Mouse (Mus musculus) lung, postnatal 25 days (tissue): Measurements from ENCODE around the gene Tiam1.

Experiments
- DNase-seq: peaks from one replicate; pipeline ENCODE4 v3.0.0; 2022; ENCODE audit warnings: low spot score

Gene Tiam1

DNA sequence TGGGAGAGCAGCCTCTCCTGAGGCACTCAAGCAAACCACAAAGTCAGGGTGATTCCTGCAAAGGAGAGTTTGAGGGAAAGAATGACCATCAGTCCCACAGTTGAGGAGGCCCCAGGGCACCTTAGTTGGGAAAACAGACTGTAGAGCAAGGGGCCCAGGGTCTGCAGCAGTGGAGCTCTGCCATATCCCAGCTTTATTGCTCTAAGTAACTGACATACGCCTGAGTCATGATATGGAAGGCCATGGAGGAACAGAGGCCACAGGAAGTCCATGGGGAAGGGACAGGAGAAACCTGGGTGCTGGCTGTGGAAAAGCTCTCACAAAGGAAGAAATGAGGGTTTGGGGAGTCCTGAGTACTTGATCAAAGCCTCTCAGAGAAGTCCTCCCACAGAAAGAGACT lies 189.5 kb downstream of the Tiam1 start:
- no peak for DNase-seq

DNA sequence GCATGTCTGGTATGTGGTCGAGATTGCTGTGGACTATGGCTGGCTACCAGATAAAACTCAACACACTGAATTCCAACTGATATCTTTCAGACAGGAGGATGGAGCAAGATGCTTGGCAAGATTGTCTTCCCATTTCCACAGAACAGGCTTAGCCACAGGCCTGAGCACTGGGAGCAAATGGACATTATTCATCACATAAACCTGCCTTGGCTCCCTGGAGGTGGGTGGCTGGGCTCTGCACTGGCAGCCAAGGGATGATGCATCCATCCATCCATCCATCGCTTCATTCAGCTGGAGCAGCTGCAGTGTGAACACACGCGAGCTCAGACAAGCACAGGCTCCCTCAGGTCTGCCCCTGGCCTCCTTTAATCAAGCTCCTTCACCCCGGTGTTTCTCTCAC lies 190.7 kb downstream of the Tiam1 start:
- DNase-seq: no peak

DNA sequence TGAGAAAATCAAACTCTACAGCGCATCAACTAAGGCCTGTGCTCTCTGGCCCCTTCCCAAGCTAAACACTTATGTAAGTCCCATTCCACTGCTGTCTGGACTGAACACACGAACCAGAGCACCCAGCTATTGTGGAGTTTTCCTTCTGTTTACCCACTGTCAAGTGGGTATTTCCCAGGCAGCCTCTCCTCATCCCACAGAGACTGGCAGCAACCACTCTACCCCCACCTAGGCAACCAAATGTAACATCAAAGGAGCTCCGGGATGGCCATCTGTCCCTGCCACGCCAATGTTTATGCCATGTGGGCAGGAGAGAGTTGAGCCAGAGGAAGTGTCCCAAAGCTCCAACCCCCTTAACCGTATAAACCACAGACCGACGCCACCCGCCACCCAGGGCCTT lies 192.8 kb downstream of the Tiam1 start:
- DNase-seq: peak; percentile 48

DNA sequence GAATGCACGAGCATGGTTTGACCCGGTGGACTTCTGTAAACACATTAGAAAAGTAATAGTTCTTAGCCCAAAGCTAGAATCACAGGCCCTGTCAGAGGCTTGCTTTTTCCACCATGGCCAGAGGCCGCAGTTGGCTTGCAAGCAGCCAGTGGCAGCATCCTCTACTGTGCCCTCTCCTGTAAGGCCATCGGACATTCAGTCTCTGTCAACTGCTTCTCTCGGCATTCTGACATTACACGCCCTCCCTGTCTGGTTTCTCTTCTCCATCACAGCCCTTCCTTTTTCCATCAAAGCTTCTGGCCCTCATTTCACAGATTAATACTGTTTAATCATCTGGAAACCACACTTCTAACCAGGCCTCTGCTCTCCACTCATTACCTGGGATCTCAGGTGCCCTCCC lies 193.3 kb downstream of the Tiam1 start:
- no peak for DNase-seq

DNA sequence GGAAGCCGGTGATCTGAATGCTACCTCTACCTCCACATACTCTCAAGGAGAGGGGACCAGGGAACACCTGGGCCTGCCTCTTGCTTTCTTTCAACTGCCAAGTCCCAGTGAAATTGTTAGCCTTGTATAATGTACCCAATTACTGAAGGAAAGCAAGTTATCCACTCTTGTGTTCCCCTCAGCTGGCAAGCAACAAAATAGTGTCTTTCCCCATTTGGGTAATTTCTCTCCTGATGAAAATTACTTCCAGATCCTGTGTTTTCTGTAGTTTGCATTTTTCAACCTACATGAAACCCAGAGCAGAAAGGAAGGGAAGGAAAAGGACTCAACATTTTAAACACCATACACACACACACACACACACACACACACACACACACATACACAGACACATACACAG lies 195.5 kb downstream of the Tiam1 start:
- no peak for DNase-seq

DNA sequence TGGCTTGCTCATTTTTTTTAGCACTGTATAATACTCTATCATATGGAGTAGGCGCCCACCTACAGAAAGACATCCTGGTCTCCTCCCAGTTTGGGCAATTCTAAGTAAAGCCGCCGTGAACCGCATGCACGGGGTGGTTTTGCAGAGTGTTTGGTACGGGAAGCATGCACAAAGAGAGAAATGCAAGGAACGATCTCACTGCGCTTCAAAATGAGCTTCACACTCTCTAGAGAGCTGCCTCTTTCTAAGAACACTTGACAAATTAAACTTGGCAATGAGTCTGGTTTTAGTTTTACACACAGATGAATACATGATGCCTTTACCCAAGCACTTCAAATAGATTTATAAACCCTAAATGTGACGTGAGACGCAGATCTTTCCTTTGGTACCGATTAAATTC lies 196.8 kb downstream of the Tiam1 start:
- DNase-seq: no peak

DNA sequence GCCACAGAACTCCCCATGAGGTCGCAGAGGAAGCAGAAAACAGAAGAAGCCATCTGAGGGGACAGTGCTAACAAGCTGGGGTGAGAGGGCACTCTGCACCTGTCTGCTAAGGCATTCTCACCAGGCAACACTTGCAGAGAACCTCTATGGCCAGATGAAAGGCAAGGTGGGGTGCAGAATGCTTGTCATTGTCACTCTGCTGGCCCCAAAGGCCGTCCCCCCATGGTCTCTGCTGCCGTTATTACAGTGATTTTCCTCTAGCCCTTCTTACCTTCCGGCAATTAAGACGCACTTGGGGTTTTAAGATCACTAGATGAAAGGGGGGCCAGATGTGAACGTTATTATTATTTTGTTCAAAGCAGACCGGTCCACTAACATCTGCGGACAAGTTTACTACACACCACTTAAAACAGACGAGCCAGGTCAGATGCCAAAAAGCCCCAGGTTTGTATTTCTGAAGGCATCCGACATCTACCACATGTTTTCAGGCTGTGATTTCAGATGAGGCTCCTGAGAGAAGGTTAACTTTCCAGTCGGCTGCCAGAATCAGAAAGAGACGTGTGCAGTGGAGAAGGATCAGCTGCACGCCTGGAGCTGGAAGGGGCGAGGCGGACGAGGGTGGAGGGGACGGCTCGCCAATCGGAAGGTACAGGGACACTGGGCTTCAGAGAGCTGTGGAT lies 198.8 kb downstream of the Tiam1 start:
- no peak for DNase-seq

DNA sequence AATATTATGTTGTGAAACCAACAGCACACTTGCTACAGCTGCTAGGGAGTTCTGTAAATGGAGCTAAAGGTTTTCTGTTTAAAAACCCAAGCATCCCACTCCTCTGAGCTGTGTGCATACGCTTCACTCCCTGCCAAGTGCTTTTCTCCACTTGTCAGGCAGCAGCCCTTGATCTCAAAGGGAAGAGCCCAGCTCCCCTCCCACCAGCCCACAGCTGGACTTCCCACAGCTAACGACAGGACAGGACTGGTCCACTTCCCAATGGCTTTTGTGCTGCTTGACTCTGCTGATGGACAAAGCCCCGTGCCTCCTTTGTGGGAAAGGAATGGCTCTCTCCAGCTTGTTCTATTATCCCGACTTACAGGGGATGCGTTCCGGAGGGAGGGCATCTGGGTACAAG lies 199.5 kb downstream of the Tiam1 start:
- no peak for DNase-seq

DNA sequence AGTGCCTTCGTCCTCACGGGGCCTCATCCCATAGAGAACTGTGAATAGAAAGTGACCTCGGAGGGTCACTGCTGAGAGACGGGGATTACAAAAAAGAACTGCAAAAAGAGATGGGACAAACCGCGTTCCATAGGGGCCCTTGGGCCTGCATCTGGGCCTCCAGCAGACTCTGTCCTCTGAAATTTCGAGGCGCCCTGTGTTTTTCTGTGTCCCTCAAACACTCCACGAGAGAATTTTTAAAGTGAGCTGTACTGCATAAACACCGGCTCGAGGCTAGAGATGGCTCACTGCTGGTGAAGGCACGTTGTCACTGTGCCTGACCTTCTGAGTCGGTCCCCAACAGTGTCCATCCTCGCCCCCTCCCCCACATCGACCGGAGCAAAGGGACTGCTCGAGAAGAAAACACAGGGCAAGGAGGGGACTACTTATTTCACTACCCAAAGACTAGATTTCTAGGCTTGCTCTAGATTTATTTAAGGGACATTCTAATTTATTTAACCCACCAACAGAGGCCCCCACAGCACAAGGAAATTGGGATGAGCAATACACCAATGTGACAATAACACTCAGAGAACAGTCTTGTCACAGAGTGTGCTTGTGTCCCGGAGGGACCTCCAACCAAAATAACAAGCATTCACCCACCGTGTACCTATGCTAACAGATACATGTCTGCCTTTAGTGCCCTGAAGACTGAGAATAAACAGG lies 200.2 kb downstream of the Tiam1 start:
- peak; percentile 19 for DNase-seq

DNA sequence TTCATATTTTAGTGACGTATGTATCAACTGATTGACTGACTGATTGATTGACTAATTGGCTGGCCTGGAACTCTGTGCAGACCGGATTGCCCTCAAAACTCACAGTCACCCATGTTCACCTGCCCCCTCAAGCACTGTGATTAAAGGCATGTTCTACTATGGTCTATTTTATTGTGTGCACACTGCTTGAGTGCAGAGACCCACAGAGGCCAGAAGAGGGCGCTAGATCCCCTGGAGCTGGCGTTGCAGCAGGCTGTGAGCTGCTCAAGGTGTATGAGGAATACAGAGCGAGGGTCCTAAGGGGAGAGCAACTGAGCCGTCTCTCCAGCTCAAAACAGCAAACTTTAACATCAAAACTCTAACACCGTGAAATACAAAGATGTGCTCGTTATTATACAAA lies 202.9 kb downstream of the Tiam1 start:
- DNase-seq: no peak

DNA sequence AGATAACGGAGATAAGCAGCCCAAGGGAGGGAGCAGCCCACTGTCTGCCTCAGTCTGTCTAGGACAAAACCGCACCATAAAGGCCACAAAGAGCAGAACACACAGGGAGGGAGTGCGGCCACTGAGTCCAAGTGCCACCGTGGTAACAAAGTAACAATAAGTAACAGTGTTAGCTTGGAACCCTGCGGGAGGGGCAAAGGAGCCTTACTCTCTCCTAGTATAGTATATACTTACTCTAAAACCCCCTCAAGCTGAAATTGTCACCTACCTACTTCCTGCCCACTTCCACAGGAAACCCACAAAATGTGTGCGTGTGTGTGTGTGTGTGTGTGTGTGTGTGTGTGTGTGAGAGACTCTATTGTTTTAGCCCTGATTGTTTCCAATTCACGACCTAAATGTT lies 205.3 kb downstream of the Tiam1 start:
- no peak for DNase-seq

DNA sequence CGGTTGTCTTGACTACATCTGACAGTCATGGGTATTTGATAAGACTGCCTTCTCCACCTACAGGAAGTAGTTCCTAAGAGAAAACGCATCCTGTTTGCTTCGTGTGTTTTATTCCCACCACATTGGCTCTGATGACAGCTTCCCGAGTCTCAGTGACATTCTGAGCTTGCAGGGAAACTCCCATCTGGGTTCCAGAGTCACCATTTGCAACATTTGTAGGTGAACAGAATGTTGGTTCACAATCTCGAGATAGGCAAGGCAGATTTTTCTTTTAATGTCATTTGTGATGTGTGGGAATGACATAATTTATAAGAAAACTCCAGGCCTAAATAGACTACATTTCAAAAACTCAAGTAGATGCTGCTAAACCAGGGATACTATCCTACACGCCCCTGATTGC lies 207.0 kb downstream of the Tiam1 start:
- no peak for DNase-seq

DNA sequence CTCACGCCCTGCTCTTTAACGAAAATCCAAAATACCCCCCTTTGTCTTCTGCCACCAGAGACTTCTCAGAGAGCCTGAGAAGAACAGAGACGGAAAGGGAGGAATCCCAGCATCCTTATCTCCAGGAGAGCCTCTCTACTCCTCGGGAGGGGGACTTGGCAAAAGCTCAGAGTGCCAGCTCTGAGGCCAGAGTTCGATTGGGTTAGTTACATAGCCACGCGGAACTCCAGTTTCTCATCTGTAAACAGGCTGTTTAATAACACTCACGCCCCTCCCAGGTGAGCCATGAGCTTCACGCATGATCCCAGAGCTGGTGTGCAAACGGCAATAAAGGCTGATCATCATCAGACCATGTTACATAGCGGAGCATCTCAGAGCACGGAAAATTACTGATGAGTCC lies 208.2 kb downstream of the Tiam1 start:
- DNase-seq: no peak

DNA sequence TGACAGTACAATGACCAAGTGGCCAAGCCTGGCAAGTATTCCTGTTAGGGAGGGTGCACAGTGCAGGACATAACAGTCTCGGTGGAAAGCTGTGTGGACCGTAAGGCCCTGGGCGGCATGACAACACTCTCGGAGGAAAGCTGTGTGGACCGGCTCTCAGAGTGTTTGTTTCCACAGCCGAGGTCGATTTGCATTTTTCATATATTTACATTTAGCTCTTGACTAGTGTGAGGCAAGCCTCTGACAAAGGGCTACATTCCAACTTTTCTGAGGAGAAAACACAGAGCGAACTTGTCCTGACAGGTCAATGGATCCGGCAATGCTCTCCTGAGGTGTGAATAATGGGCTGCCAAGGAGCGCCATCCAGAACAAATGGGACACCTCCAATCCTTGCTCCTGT lies 209.0 kb downstream of the Tiam1 start:
- DNase-seq: peak; percentile 51

DNA sequence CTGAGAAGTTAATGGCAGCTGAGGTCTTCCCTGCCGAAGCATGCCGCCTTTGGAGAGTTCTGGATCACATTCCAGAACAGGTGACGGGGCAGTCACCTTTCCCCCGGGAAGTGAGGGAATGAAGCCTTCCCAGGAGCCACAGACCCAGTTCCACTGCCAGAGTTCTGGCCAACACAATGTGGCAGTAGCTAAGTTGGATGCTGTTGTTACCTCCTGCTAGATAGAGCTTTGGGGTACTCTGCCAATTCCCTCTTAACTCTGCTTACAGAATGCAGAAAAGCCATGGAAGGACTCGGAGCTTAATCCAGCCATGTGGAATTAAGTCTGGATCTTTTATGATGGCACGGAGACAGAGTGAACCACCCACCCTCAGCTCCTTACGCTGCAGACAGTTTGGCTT lies 209.6 kb downstream of the Tiam1 start:
- DNase-seq: no peak

DNA sequence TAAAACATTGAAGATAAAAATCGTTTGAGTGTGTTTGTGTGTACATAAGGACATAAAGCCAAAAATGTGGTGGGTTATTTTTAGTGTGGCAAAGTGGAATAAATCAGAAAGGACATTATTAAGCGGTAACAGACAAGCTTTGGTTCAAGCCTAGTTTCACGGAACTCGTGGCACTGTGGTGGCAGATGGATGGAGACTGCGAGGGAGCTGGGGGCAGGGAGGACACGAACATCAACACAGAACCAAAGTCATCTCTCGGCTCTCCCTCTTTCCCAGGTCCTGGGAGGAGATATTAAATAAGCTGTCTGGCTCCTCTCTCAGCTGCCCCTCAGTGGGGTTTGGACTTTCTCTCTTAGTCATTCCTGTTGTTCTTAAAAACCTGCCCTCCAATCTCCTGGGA lies 215.0 kb downstream of the Tiam1 start:
- DNase-seq: no peak

DNA sequence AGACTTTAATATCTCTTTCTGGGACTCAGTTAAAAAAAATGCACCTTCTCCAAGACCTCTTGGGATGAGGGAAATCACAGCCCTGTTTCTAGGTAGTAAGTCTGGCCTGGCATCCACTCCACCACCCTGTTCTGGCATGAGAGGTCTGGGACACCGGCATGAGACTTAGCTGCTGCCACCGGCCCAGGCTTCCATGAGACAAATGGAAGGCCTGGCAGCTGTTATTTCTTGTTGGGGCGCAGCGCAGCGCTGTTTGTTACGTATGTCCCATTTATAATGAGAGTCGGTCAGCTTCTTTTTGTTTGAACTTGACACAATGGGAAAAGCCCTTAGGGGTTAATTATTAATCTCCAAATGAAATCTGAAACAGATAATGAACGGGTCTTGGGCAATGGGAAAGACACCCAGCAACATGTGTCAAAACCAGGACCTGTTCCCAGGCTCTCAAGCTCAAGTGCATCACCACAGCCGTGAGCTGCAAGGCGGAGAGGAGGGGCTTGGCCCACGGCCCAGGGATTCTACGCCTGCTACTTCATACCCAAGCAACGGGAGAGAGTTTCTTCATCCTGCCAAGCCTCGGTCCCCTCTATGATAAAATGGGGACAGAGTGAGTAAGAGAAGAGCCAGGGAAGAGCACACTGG lies 219.2 kb downstream of the Tiam1 start:
- peak; percentile 77 for DNase-seq

DNA sequence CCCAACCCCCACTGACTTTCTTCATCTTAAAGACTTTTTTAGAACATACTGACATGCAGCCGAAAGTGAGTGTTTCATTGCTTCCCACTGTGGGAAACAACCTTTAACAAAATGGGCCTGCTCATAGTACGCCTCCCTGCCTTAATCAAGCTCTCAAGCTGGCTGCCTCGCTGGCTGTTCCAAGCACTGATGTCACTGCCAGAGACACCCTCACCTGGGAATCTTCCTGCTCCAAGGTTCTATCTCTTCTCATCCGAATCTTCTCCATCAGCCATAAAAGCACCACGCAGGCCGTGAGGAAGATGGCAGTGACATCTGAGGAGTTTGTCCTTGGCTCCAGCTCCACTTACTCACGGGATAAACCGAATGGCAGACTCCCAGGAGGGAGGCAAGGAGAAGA lies 220.3 kb downstream of the Tiam1 start:
- no peak for DNase-seq

DNA sequence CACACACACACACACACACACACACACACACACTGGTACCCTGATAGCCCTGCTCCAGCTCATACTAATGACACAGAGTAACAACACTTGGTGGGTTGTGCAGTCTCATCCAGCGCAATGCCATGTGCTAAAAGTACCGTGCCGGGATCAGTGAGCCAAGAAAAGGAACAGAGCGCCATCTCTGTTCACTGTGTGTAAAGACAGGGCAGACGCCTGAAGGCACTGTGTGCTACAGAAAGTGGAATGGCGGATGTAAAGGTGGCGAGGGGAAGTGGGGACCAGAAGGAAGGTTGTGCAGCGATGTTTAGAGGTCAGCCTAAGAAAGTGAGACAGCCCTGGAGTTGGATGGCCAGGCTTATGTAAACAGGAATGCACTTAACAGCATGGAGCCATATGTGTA lies 221.1 kb downstream of the Tiam1 start:
- no peak for DNase-seq

DNA sequence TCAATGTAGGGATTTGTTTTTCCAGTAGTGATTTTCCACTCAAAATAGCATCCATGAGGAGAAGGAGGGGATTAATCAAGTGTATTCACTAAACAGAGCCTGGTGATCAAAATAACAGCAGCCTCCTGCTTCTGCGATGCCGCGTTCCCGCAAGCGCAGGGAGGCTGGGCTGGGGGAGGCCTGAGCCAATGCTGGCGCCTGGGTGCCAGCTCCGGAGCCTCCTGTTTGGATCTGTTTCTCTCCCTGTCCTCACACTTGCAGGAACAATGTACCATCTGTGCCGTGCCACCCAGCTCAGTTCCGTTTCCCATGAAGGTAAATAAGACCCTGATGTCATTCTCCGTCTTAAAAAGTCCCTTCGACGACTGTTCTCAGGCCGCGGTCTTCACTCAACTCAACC lies 222.2 kb downstream of the Tiam1 start:
- DNase-seq: no peak

DNA sequence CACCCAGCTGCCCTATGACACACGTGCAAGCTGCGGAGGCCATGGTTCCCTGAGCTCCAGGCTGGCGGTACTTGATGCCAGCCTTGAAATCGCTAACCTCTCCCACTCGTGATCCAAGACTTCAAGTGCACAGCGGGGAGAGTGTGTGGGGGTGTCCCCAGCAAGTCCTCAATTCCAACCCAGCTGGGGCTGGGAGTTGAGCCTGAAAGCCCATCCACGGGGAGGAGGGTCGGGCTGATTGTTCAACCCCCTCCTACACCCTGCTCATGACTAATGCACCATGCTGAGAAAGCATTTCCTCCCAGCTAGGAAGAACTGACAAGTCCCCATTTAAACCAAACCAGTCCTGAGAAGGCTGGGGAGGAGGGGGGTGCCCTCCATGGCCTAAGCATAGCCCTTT lies 223.2 kb downstream of the Tiam1 start:
- no peak for DNase-seq

DNA sequence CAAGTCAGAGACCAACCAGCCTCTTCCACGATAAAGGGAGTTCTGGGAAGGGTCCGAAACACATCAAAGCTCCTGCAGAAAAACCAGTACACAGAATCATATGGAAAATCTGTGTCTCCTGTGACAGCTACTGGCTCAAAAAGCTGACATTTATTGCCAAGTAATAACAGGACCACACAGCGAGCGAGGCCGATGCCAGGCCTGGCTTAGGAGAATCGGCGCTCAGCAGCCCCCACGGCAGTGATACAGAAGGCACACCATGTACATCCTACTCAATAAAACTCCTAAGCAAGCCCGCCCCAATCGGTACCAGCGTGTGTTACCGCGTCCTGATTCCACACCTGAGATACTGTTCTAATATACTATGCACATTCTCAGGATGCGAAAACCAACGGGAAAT lies 226.2 kb downstream of the Tiam1 start:
- DNase-seq: no peak

DNA sequence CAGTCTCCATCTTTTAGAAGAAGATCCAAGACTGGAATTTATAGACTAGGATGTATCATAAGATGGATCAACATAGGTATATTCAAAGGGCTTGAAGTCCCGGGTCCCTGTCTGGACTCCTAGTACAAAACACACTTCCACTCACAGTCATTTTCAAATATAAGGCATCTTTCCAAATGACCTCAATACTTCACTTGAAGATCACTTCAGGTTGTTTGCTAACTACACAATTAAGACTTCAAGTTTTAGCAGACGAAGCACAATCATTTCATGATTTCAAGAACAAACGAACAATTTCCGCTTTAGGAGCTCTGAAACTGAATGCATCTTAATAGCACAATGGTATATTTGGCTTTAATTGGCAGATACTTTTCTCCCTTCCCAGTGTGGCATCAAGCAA lies 228.6 kb downstream of the Tiam1 start:
- peak; percentile 51 for DNase-seq
